Mouse (Mus musculus): ENCODE results near the gene Lingo1. TPM values are rescaled to one million over a fixed set of nuclear protein-coding genes. Genes with fewer than 3 reads are reported as not detected.

Gene Lingo1
- polyA plus RNA-seq, 1 experiment from 2014 or later = 3.3 TPM

- no peak overlapping the region for H3K4me2 ChIP-seq (ENCODE audit: low read depth, low read length)
- H3K36me3 ChIP-seq (ENCODE audit: control insufficient read depth, insufficient read depth, low read length) = no peaks in the 10 kb centered on the region
- WGBS = 67% methylated on average over 3 of the region's 3 CpGs
- ATAC-seq (ENCODE audit: low read depth) = no peak
- H3K9ac ChIP-seq (ENCODE audit: low read length) = no peak overlapping the region
- no peaks in the 10 kb centered on the region for H3K27me3 ChIP-seq (ENCODE audit: control insufficient read depth, insufficient read depth, low read depth, low read length)
- no peak overlapping the region for H3K27ac ChIP-seq (ENCODE audit: low read length)
- no peak overlapping the region for H3K4me3 ChIP-seq (ENCODE audit: low read length)
- H3K9me3 ChIP-seq (ENCODE audit: control insufficient read depth, low read length) = no peaks in the 10 kb centered on the region
- no peaks in the 10 kb centered on the region for H3K4me1 ChIP-seq (replicated peaks; ENCODE audit: control insufficient read depth, insufficient read depth, low read length)
Observed at GRCm38 (mm10) chr9:56718984-56719383, 77.3 kb downstream of the Lingo1 start.

GRCm38 (mm10) chr9:56716565-56716964, 79.7 kb downstream of the Lingo1 start:
- no peaks in the 10 kb centered on the region for H3K9me3 ChIP-seq (ENCODE audit: control insufficient read depth, low read length)
- 75% methylated on average over 3 of the region's 3 CpGs for WGBS
- no peaks in the 10 kb centered on the region for H3K27me3 ChIP-seq (ENCODE audit: control insufficient read depth, insufficient read depth, low read depth, low read length)
- H3K4me3 ChIP-seq (ENCODE audit: low read length) = no peak overlapping the region
- ATAC-seq (ENCODE audit: low read depth) = no peak
- no peaks in the 10 kb centered on the region for H3K36me3 ChIP-seq (ENCODE audit: control insufficient read depth, insufficient read depth, low read length)
- no peaks in the 10 kb centered on the region for H3K4me1 ChIP-seq (replicated peaks; ENCODE audit: control insufficient read depth, insufficient read depth, low read length)
- no peak overlapping the region for H3K9ac ChIP-seq (ENCODE audit: low read length)
- H3K4me2 ChIP-seq (ENCODE audit: low read depth, low read length) = no peak overlapping the region
- no peak overlapping the region for H3K27ac ChIP-seq (ENCODE audit: low read length)

DNA sequence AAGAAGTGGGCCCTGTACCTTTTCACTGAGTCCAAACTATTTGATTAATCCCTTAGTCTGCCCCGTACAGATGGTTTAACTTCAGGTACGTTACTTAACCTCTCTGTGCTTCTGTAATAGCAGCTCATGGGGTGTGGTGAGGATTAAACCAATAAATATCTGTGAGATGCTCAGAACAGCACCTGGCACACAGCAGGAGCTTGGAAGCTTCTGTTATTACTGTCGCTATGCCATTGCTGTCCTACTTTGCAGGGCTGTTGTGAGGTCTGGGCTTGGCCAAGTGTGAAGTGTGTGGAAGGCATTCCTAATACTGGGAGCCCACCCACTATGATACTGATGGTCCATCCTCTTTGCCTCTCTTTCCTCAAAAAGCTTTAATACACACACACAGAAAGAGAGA, 80.2 kb downstream of the Lingo1 start:
- 77% methylated on average over 3 of the region's 3 CpGs for WGBS
- H3K9me3 ChIP-seq (ENCODE audit: control insufficient read depth, low read length) = no peaks in the 10 kb centered on the region
- H3K36me3 ChIP-seq (ENCODE audit: control insufficient read depth, insufficient read depth, low read length) = no peaks in the 10 kb centered on the region
- no peak overlapping the region for H3K4me2 ChIP-seq (ENCODE audit: low read depth, low read length)
- no peak overlapping the region for H3K27ac ChIP-seq (ENCODE audit: low read length)
- ATAC-seq (ENCODE audit: low read depth) = no peak
- no peaks in the 10 kb centered on the region for H3K27me3 ChIP-seq (ENCODE audit: control insufficient read depth, insufficient read depth, low read depth, low read length)
- no peak overlapping the region for H3K9ac ChIP-seq (ENCODE audit: low read length)
- no peaks in the 10 kb centered on the region for H3K4me1 ChIP-seq (replicated peaks; ENCODE audit: control insufficient read depth, insufficient read depth, low read length)
- no peak overlapping the region for H3K4me3 ChIP-seq (ENCODE audit: low read length)

GRCm38 (mm10) chr9:56714391-56714790, 81.9 kb downstream of the Lingo1 start:
- Histone ChIP-seq H3K9ac (ENCODE audit: low read length) (no peak overlapping the region), H3K4me2 (ENCODE audit: low read depth, low read length) (no peak overlapping the region), H3K9me3 (ENCODE audit: control insufficient read depth, low read length) (no peaks in the 10 kb centered on the region), H3K4me1 (replicated peaks; ENCODE audit: control insufficient read depth, insufficient read depth, low read length) (no peaks in the 10 kb centered on the region), H3K27me3 (ENCODE audit: control insufficient read depth, insufficient read depth, low read depth, low read length) (no peaks in the 10 kb centered on the region), H3K27ac (ENCODE audit: low read length) (no peak overlapping the region), H3K36me3 (ENCODE audit: control insufficient read depth, insufficient read depth, low read length) (no peaks in the 10 kb centered on the region), H3K4me3 (ENCODE audit: low read length) (no peak overlapping the region)
- ATAC-seq (ENCODE audit: low read depth) = peak; percentile 60; the same call in 1 of the 2 replicates
- WGBS = 42% methylated on average over 1 of the region's 1 CpGs

DNA sequence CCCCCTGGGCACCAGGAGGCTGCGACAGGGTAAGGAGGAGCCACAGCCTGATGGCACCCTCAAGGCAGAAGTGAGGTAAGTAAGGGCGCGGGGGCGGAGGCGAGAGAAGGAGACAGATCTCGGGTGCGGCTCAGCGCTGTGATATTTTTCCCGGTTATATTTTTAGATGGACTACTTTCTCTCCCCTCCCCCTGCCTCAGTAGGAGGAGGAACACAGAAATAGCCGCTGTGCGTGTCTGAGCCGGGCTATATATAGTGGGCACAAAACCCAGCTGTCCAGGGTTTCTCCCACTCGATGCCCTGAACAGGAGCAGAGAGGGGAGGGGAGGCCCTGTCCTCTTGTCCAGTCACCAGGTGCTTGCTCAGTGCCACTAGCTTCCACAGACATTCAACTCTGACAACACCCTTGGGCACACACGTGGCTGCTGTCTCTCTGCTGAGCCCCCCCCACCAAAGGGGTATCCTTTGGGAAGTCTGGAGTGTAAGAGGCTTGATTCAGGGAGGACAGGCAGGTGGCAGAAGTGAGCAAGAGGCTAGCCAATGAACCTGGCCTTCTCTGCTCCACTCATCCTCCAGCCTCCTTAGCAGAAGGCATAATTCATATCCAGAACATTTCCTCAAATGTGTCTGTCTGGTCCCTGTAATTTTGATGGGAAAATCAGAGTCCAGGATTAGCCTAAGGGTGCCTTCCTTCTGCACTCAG, 83.5 kb downstream of the Lingo1 start:
- Histone ChIP-seq H3K4me3 (ENCODE audit: low read length) (no peak overlapping the region), H3K9ac (ENCODE audit: low read length) (no peak overlapping the region), H3K9me3 (ENCODE audit: control insufficient read depth, low read length) (no peaks in the 10 kb centered on the region), H3K27ac (ENCODE audit: low read length) (no peak overlapping the region), H3K36me3 (ENCODE audit: control insufficient read depth, insufficient read depth, low read length) (no peaks in the 10 kb centered on the region), H3K4me2 (ENCODE audit: low read depth, low read length) (no peak overlapping the region), H3K4me1 (replicated peaks; ENCODE audit: control insufficient read depth, insufficient read depth, low read length) (no peaks in the 10 kb centered on the region), H3K27me3 (ENCODE audit: control insufficient read depth, insufficient read depth, low read depth, low read length) (no peaks in the 10 kb centered on the region)
- WGBS = 69% methylated on average over 14 of the region's 14 CpGs
- ATAC-seq (ENCODE audit: low read depth) = no peak

DNA sequence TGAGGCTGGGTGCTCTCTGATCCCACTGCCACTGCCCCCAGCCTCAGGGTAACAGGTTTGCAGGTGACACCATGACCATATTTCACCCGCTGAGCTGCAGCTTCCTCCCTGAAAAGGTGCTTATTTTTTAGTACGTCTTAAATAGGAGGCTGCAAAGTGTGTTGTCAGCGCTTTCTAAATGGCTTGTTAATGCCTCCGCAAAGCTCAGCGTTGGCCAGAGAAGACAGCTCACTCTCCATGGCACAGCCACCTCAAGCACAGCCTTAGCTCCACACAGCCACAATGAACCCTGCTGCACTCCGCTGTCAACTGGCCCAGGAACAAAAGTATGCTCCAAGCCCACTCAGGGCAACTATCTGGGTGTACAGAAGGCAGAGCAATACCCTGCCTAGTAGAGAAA, 85.3 kb downstream of the Lingo1 start:
- no peaks in the 10 kb centered on the region for H3K27me3 ChIP-seq (ENCODE audit: control insufficient read depth, insufficient read depth, low read depth, low read length)
- no peaks in the 10 kb centered on the region for H3K36me3 ChIP-seq (ENCODE audit: control insufficient read depth, insufficient read depth, low read length)
- no peak overlapping the region for H3K4me3 ChIP-seq (ENCODE audit: low read length)
- H3K27ac ChIP-seq (ENCODE audit: low read length) = no peak overlapping the region
- H3K9ac ChIP-seq (ENCODE audit: low read length) = no peak overlapping the region
- no peaks in the 10 kb centered on the region for H3K9me3 ChIP-seq (ENCODE audit: control insufficient read depth, low read length)
- WGBS = 77% methylated on average over 6 of the region's 6 CpGs
- H3K4me2 ChIP-seq (ENCODE audit: low read depth, low read length) = no peak overlapping the region
- no peak for ATAC-seq (ENCODE audit: low read depth)
- no peaks in the 10 kb centered on the region for H3K4me1 ChIP-seq (replicated peaks; ENCODE audit: control insufficient read depth, insufficient read depth, low read length)

GRCm38 (mm10) chr9:56706482-56707085, 89.7 kb downstream of the Lingo1 start:
- Histone ChIP-seq H3K36me3 (ENCODE audit: control insufficient read depth, insufficient read depth, low read length) (no peaks in the 10 kb centered on the region), H3K27ac (ENCODE audit: low read length) (no peak overlapping the region), H3K9me3 (ENCODE audit: control insufficient read depth, low read length) (no peaks in the 10 kb centered on the region), H3K27me3 (ENCODE audit: control insufficient read depth, insufficient read depth, low read depth, low read length) (no peaks in the 10 kb centered on the region), H3K4me1 (replicated peaks; ENCODE audit: control insufficient read depth, insufficient read depth, low read length) (no peaks in the 10 kb centered on the region), H3K4me3 (ENCODE audit: low read length) (no peak overlapping the region), H3K9ac (ENCODE audit: low read length) (no peak overlapping the region), H3K4me2 (ENCODE audit: low read depth, low read length) (no peak overlapping the region)
- WGBS = 39% methylated on average over 15 of the region's 15 CpGs
- no peak for ATAC-seq (ENCODE audit: low read depth)

GRCm38 (mm10) chr9:56701394-56701793, 94.9 kb downstream of the Lingo1 start:
- ATAC-seq (ENCODE audit: low read depth) = no peak
- no peaks in the 10 kb centered on the region for H3K27me3 ChIP-seq (ENCODE audit: control insufficient read depth, insufficient read depth, low read depth, low read length)
- H3K4me1 ChIP-seq (replicated peaks; ENCODE audit: control insufficient read depth, insufficient read depth, low read length) = 0 out of 2 replicates have a peak, but pooled peaks cover 2% of the 10 kb centered on the region
- no peaks in the 10 kb centered on the region for H3K36me3 ChIP-seq (ENCODE audit: control insufficient read depth, insufficient read depth, low read length)
- 54% methylated on average over 3 of the region's 3 CpGs for WGBS
- no peak overlapping the region for H3K4me2 ChIP-seq (ENCODE audit: low read depth, low read length)
- no peak overlapping the region for H3K9ac ChIP-seq (ENCODE audit: low read length)
- H3K9me3 ChIP-seq (ENCODE audit: control insufficient read depth, low read length) = no peaks in the 10 kb centered on the region
- H3K4me3 ChIP-seq (ENCODE audit: low read length) = no peak overlapping the region
- H3K27ac ChIP-seq (ENCODE audit: low read length) = no peak overlapping the region

DNA sequence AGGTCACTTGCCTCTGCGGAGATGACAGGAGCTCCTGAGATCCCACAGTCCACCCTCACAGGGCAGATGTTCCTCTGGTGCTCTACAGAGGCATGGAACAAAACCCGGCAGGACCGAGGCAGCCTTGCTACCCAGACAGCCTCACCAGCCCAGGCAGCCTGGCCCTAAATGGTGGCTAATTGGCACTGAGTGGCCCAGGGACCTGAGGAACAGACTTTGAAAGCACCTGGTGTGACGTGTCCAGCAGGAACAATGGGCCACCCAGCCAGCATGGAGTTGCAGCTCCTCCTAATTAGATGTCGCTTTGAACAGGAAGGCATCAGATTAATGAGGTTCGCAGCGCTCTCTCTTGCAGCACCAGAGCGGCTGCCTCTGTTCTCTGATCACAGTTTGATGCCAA, 95.4 kb downstream of the Lingo1 start:
- 70% methylated on average over 8 of the region's 8 CpGs for WGBS
- 0 out of 2 replicates have a peak, but pooled peaks cover 2% of the 10 kb centered on the region for H3K4me1 ChIP-seq (replicated peaks; ENCODE audit: control insufficient read depth, insufficient read depth, low read length)
- H3K27ac ChIP-seq (ENCODE audit: low read length) = no peak overlapping the region
- no peaks in the 10 kb centered on the region for H3K36me3 ChIP-seq (ENCODE audit: control insufficient read depth, insufficient read depth, low read length)
- H3K9me3 ChIP-seq (ENCODE audit: control insufficient read depth, low read length) = no peaks in the 10 kb centered on the region
- no peak overlapping the region for H3K9ac ChIP-seq (ENCODE audit: low read length)
- H3K4me3 ChIP-seq (ENCODE audit: low read length) = no peak overlapping the region
- H3K27me3 ChIP-seq (ENCODE audit: control insufficient read depth, insufficient read depth, low read depth, low read length) = no peaks in the 10 kb centered on the region
- H3K4me2 ChIP-seq (ENCODE audit: low read depth, low read length) = no peak overlapping the region
- no peak for ATAC-seq (ENCODE audit: low read depth)

All from lung, embryonic 16.5 days (tissue).